Mouse (Mus musculus) liver, embryonic 11.5 days (tissue): ENCODE results near the gene Rae1. TPM values are rescaled to one million over a fixed set of nuclear protein-coding genes. Genes with fewer than 3 reads are reported as not detected.
A peak's percentile ranks its signal among the peaks of the same experiment; 100 is the strongest.

Experiments
- ATAC-seq: fragments of 200-750 bp; cut with Nextera tagmentation; replicated peaks from 2 replicates; pipeline ENCODE4 v1.8.0; 2017; ENCODE audit warnings: moderate number of reproducible peaks, mild to moderate bottlenecking, moderate TSS enrichment, moderate library complexity; ENCODE audit not compliant: low FRiP score
- DNase-seq: peaks from one replicate; pipeline ENCODE4 v3.0.0-alpha.2; 2017; ENCODE audit warnings: low spot score
- H3K27ac ChIP-seq: fragments of 300-500 bp; sonication (generic); 2 replicates; pipeline ENCODE4 v1.5.1; 2014; ENCODE audit warnings: mild to moderate bottlenecking, low read depth, low read length, control low read depth
- H3K27me3 ChIP-seq: fragments of 300-500 bp; sonication (generic); replicated peaks from 2 replicates; pipeline ENCODE4 v1.6.1; 2014; ENCODE audit warnings: low read length, mixed read lengths; ENCODE audit not compliant: control insufficient read depth, insufficient read depth
- H3K36me3 ChIP-seq: fragments of 300-500 bp; sonication (generic); 2 replicates; pipeline ENCODE4 v1.6.1; 2014; ENCODE audit warnings: mild to moderate bottlenecking, low read length, moderate library complexity, mixed read lengths; ENCODE audit not compliant: control insufficient read depth, insufficient read depth
- H3K4me1 ChIP-seq: fragments of 300-500 bp; sonication (generic); replicated peaks from 2 replicates; pipeline ENCODE4 v1.6.1; 2014; ENCODE audit warnings: low read length, mixed read lengths; ENCODE audit not compliant: control insufficient read depth, insufficient read depth
- H3K4me2 ChIP-seq: fragments of 300-500 bp; sonication (generic); 2 replicates; pipeline ENCODE4 v1.6.1; 2014; ENCODE audit warnings: mild to moderate bottlenecking, control low read depth, moderate library complexity
- H3K4me3 ChIP-seq: fragments of 300-500 bp; sonication (generic); 2 replicates; pipeline ENCODE4 v1.5.1; 2014; ENCODE audit warnings: low read depth, low read length, control low read depth
- H3K9ac ChIP-seq: fragments of 300-500 bp; sonication (generic); 2 replicates; pipeline ENCODE4 v1.6.1; 2014; ENCODE audit warnings: low read depth, low read length, control low read depth
- H3K9me3 ChIP-seq: fragments of 300-500 bp; sonication (generic); 2 replicates; pipeline ENCODE4 v1.6.1; 2016; ENCODE audit warnings: low read length, inconsistent platforms, mixed read lengths; ENCODE audit not compliant: control insufficient read depth
- WGBS: fragments of 180-500 bp; shearing (Covaris S2); extraction: QIAGEN DNeasy Blood & Tissue Kit; methylation state at CpG from one replicate; pipeline ENCODE4 v1.1.7; 2014; 5-methylcytosine and 5-hydroxymethylcytosine counted together
- polyA plus RNA-seq: library from polyadenylated mRNA; unstranded; fragments of >200 nt; fragmentation: Nextera tagmentation; extraction: Ambion mirVana; gene quantifications from 2 replicates; pipeline ENCODE4 v1.2.1, GENCODE M21; 2014

Gene Rae1
- polyA plus RNA-seq, 1 experiment from 2014 or later = 172 TPM

- Histone ChIP-seq H3K4me3 (no peak overlapping the region; the same call in 1 of the 2 replicates), H3K27me3 (no peaks in the 10 kb centered on the region), H3K4me2 (peak overlapping the region; percentile 57), H3K9ac (peak overlapping the region; percentile 58), H3K4me1 (peaks cover 88% of the 10 kb centered on the region), H3K9me3 (no peaks in the 10 kb centered on the region), H3K27ac (peak overlapping the region; percentile 99), H3K36me3 (peaks cover 40% of the 10 kb centered on the region)
- 64% methylated on average over 5 of the region's 5 CpGs for WGBS
- no peak for DNase-seq
- ATAC-seq = peak; percentile 2
These were observed 35.7 kb downstream of the Rae1 start for GRCm38 (mm10) chr2:173035653-173036052.

GRCm38 (mm10) chr2:173036055-173036454 lies 36.1 kb downstream of the Rae1 start:
- H3K36me3 ChIP-seq = peaks cover 36% of the 10 kb centered on the region
- peak overlapping the region; percentile 99 for H3K27ac ChIP-seq
- H3K4me2 ChIP-seq = peak overlapping the region; percentile 57
- WGBS = 73% methylated on average over 5 of the region's 5 CpGs
- H3K9me3 ChIP-seq = no peaks in the 10 kb centered on the region
- peak overlapping the region; percentile 58 for H3K9ac ChIP-seq
- H3K27me3 ChIP-seq = no peaks in the 10 kb centered on the region
- H3K4me1 ChIP-seq = peaks cover 85% of the 10 kb centered on the region
- H3K4me3 ChIP-seq = no peak overlapping the region
- no peak for DNase-seq
- ATAC-seq = no peak

- H3K4me2 ChIP-seq = peak overlapping the region; percentile 57
- no peak for DNase-seq
These were observed 36.7 kb downstream of the Rae1 start for GRCm38 (mm10) chr2:173036611-173037010.

GRCm38 (mm10) chr2:173037347-173037746 lies 37.4 kb downstream of the Rae1 start:
- DNase-seq = no peak
- no peaks in the 10 kb centered on the region for H3K9me3 ChIP-seq
- no peaks in the 10 kb centered on the region for H3K27me3 ChIP-seq
- peaks cover 78% of the 10 kb centered on the region for H3K4me1 ChIP-seq
- H3K36me3 ChIP-seq = peaks cover 25% of the 10 kb centered on the region
- 56% methylated on average over 5 of the region's 5 CpGs for WGBS
- no peak for ATAC-seq
- peak overlapping the region; percentile 57 for H3K4me2 ChIP-seq
- H3K27ac ChIP-seq = peak overlapping the region; percentile 99
- H3K9ac ChIP-seq = peak overlapping the region; percentile 60
- no peak overlapping the region for H3K4me3 ChIP-seq

More at GRCm38 (mm10) chr2:173036611-173037010, 36.7 kb downstream of the Rae1 start:
- Histone ChIP-seq H3K36me3 (peaks cover 32% of the 10 kb centered on the region), H3K9me3 (no peaks in the 10 kb centered on the region), H3K4me1 (peaks cover 80% of the 10 kb centered on the region), H3K27ac (peak overlapping the region; percentile 99), H3K4me3 (no peak overlapping the region), H3K9ac (peak overlapping the region; percentile 58), H3K27me3 (no peaks in the 10 kb centered on the region)
- 31% methylated on average over 4 of the region's 4 CpGs for WGBS
- ATAC-seq = peak; percentile 13

- peak overlapping the region; percentile 27 for H3K4me3 ChIP-seq
- H3K4me1 ChIP-seq = peaks cover 84% of the 10 kb centered on the region
- 37% methylated on average over 7 of the region's 7 CpGs for WGBS
- H3K9me3 ChIP-seq = no peaks in the 10 kb centered on the region
- H3K9ac ChIP-seq = peak overlapping the region; percentile 60
- H3K36me3 ChIP-seq = peaks cover 19% of the 10 kb centered on the region
- no peaks in the 10 kb centered on the region for H3K27me3 ChIP-seq
- ATAC-seq (peak; percentile 85), DNase-seq (peak; percentile 77)
- peak overlapping the region; percentile 99 for H3K27ac ChIP-seq
- peak overlapping the region; percentile 57 for H3K4me2 ChIP-seq
These were observed 38.1 kb downstream of the Rae1 start for GRCm38 (mm10) chr2:173037827-173038607.

- peak overlapping the region; percentile 99 for H3K27ac ChIP-seq
These were observed 39.1 kb downstream of the Rae1 start for GRCm38 (mm10) chr2:173039041-173039440.

GRCm38 (mm10) chr2:173040803-173041202 lies 40.9 kb downstream of the Rae1 start:
- no peak overlapping the region for H3K4me2 ChIP-seq
- 0 out of 2 replicates have a peak overlapping the region, but pooled peaks have one; percentile 1 for H3K27ac ChIP-seq
- H3K9me3 ChIP-seq = no peaks in the 10 kb centered on the region
- H3K27me3 ChIP-seq = no peaks in the 10 kb centered on the region
- H3K9ac ChIP-seq = no peak overlapping the region
- DNase-seq (no peak), ATAC-seq (no peak)
- H3K4me1 ChIP-seq = peaks cover 63% of the 10 kb centered on the region
- WGBS = 79% methylated on average over 3 of the region's 3 CpGs
- H3K36me3 ChIP-seq = no peaks in the 10 kb centered on the region
- H3K4me3 ChIP-seq = no peak overlapping the region

More at GRCm38 (mm10) chr2:173039041-173039440, 39.1 kb downstream of the Rae1 start:
- Histone ChIP-seq H3K4me1 (peaks cover 78% of the 10 kb centered on the region), H3K27me3 (no peaks in the 10 kb centered on the region), H3K4me3 (no peak overlapping the region), H3K9me3 (no peaks in the 10 kb centered on the region), H3K9ac (peak overlapping the region; percentile 20; the same call in 1 of the 2 replicates), H3K4me2 (no peak overlapping the region), H3K36me3 (peaks cover 9% of the 10 kb centered on the region)
- no peak for DNase-seq
- ATAC-seq = no peak
- WGBS = 81% methylated on average over 4 of the region's 4 CpGs

GRCm38 (mm10) chr2:173041242-173041641 lies 41.3 kb downstream of the Rae1 start:
- no peaks in the 10 kb centered on the region for H3K27me3 ChIP-seq
- no peak for DNase-seq
- ATAC-seq = no peak
- no peaks in the 10 kb centered on the region for H3K9me3 ChIP-seq
- 0 out of 2 replicates have a peak overlapping the region, but pooled peaks have one; percentile 1 for H3K27ac ChIP-seq
- no peak overlapping the region for H3K9ac ChIP-seq
- H3K36me3 ChIP-seq = no peaks in the 10 kb centered on the region
- H3K4me2 ChIP-seq = no peak overlapping the region
- H3K4me3 ChIP-seq = no peak overlapping the region
- peaks cover 63% of the 10 kb centered on the region for H3K4me1 ChIP-seq
- WGBS = 70% methylated on average over 5 of the region's 5 CpGs

GRCm38 (mm10) chr2:173041893-173042292 lies 42.0 kb downstream of the Rae1 start:
- no peak for ATAC-seq
- H3K4me1 ChIP-seq = peaks cover 63% of the 10 kb centered on the region
- H3K4me2 ChIP-seq = no peak overlapping the region
- no peak for DNase-seq
- H3K9me3 ChIP-seq = no peaks in the 10 kb centered on the region
- 50% methylated on average over 1 of the region's 1 CpGs for WGBS
- H3K27ac ChIP-seq = no peak overlapping the region
- no peaks in the 10 kb centered on the region for H3K36me3 ChIP-seq
- H3K9ac ChIP-seq = no peak overlapping the region
- no peaks in the 10 kb centered on the region for H3K27me3 ChIP-seq
- no peak overlapping the region for H3K4me3 ChIP-seq
